Mouse (Mus musculus) layer of hippocampus, postnatal 36 days (tissue): ENCODE results near the gene Lekr1. TPM values are rescaled to one million over a fixed set of nuclear protein-coding genes. Genes with fewer than 3 reads are reported as not detected.

ENCODE experiments used
- DNase-seq, 2 experiments: peaks; one replicate each; pipeline ENCODE4 v3.0.0; 2022
- total RNA-seq, 2 experiments: library from RNA; stranded (reverse); gene quantifications; 2 replicates each; pipeline ENCODE4 v1.2.3; 2021

Gene Lekr1
- total RNA-seq, 2 experiments from 2014 or later = 4.1 to 6.6 TPM

GRCm38 (mm10) chr3:65839664-65840063 is 173.6 kb downstream of the Lekr1 start:
- DNase-seq = no peak

GRCm38 (mm10) chr3:65841175-65841574 is 175.1 kb downstream of the Lekr1 start:
- DNase-seq = no peak

- DNase-seq = no peak
These were observed 176.6 kb downstream of the Lekr1 start for GRCm38 (mm10) chr3:65842515-65843184.

GRCm38 (mm10) chr3:65843185-65843552 is 177.1 kb downstream of the Lekr1 start:
- DNase-seq = no peak

- DNase-seq = no peak
These were observed 178.3 kb downstream of the Lekr1 start for GRCm38 (mm10) chr3:65844302-65844701.

GRCm38 (mm10) chr3:65844851-65845552 is 179.0 kb downstream of the Lekr1 start:
- no peak for DNase-seq

- no peak for DNase-seq
These were observed 181.2 kb downstream of the Lekr1 start for GRCm38 (mm10) chr3:65847158-65847787.

GRCm38 (mm10) chr3:65853746-65854145 is 187.7 kb downstream of the Lekr1 start:
- DNase-seq = no peak

- no peak for DNase-seq
These were observed 189.5 kb downstream of the Lekr1 start for GRCm38 (mm10) chr3:65855521-65855920.

- no peak for DNase-seq
These were observed 192.1 kb downstream of the Lekr1 start for GRCm38 (mm10) chr3:65858118-65858517.

GRCm38 (mm10) chr3:65858741-65859348 is 192.8 kb downstream of the Lekr1 start:
- no peak for DNase-seq

- DNase-seq = no peak
These were observed 193.7 kb downstream of the Lekr1 start for GRCm38 (mm10) chr3:65859750-65860149.

- no peak for DNase-seq
These were observed 194.9 kb downstream of the Lekr1 start for GRCm38 (mm10) chr3:65860903-65861302.

GRCm38 (mm10) chr3:65861471-65861881 is 195.4 kb downstream of the Lekr1 start:
- no peak for DNase-seq

GRCm38 (mm10) chr3:65863297-65863696 is 197.3 kb downstream of the Lekr1 start:
- DNase-seq = peak; percentile 77 to 84

GRCm38 (mm10) chr3:65863762-65864377 is 197.8 kb downstream of the Lekr1 start:
- DNase-seq = peak; percentile 37 to 48

- DNase-seq = peak; percentile 36 to 37
These were observed 202.9 kb downstream of the Lekr1 start for GRCm38 (mm10) chr3:65868931-65869330.

- DNase-seq = no peak
These were observed 203.7 kb downstream of the Lekr1 start for GRCm38 (mm10) chr3:65869724-65870123.

GRCm38 (mm10) chr3:65871188-65871603 is 205.2 kb downstream of the Lekr1 start:
- peak; percentile 18 to 24 for DNase-seq

- no peak for DNase-seq
These were observed 205.7 kb downstream of the Lekr1 start for GRCm38 (mm10) chr3:65871609-65872272.

- DNase-seq = no peak
These were observed 207.2 kb downstream of the Lekr1 start for GRCm38 (mm10) chr3:65873093-65873830.
